Comparison of ENCODE assay signal across 12 mouse cellular contexts in genomic region chr12:56533501-56534310, GRCm38 (mm10). TPM values are rescaled to one million over a fixed set of nuclear protein-coding genes. Genes with fewer than 3 reads are reported as not detected.
DNase-seq lines count a peak whose midpoint lies in the region; ATAC-seq and TF ChIP-seq lines count a peak whose summit lies in the region.
"Had no signal": no experiment of that assay in that cellular context is flagged by ENCODE, and none has a peak within 500 bp of the region (broad histone marks: within the 10 kb centered on the region; RNA-seq: fewer than 3 reads in every experiment).

No protein-coding gene starts in this region.

- no peak for DNase-seq in heart, adult 18-20 months
- DNase-seq in neural tube, embryonic 10.5 days (ENCODE audit: extremely low spot score, low spot score): no peak
- DNase-seq in limb, embryonic 11.5 days (ENCODE audit: low spot score): peak; percentile 72
- no peak for DNase-seq in adrenal gland, adult 18-20 months (ENCODE audit: low spot score in 2 of 2)
- no peak for DNase-seq in layer of hippocampus, adult 2 months (ENCODE audit: low spot score in 2 of 2)
- DNase-seq: cerebellum, adult 8-10 months; gastrocnemius, adult 2 months had no signal

- 2% methylated on average over 54 of the region's 54 CpGs for WGBS in heart, embryonic 11.5 days (ENCODE audit: insufficient replicate concordance)
- 1% methylated on average over 54 of the region's 54 CpGs for WGBS in neural tube, embryonic 12.5 days
- 1% methylated on average over 54 of the region's 54 CpGs for WGBS in limb, embryonic 11.5 days
- WGBS in stomach, embryonic 16.5 days: 1% methylated on average over 53 of the region's 54 CpGs

- peaks cover 90% of the 10 kb centered on the region for H3K27me3 ChIP-seq in heart, embryonic 11.5 days (ENCODE audit: control insufficient read depth, insufficient read depth, low read length)
- H3K27me3 ChIP-seq in neural tube, embryonic 12.5 days (replicated peaks): peaks cover 97% of the 10 kb centered on the region
- peaks cover 94% of the 10 kb centered on the region for H3K27me3 ChIP-seq in limb, embryonic 11.5 days (ENCODE audit: control insufficient read depth, insufficient read depth, low read length)
- peaks cover 87% of the 10 kb centered on the region for H3K27me3 ChIP-seq in stomach, embryonic 16.5 days (ENCODE audit: control insufficient read depth, insufficient read depth, low read length)

- peak overlapping the region; percentile 43 for H3K4me3 ChIP-seq in heart, embryonic 11.5 days (ENCODE audit: low read depth, low read length)
- no peak overlapping the region for H3K4me3 ChIP-seq in neural tube, embryonic 12.5 days
- H3K4me3 ChIP-seq in limb, embryonic 11.5 days (ENCODE audit: low read depth, low read length): no peak overlapping the region
- H3K4me3 ChIP-seq in stomach, embryonic 16.5 days (replicated peaks; ENCODE audit: low read length): peak overlapping the region; percentile 26; the same call in 1 of the 2 replicates
- no peak overlapping the region for H3K4me3 ChIP-seq in layer of hippocampus, adult 2 months

- no peaks in the 10 kb centered on the region for H3K36me3 ChIP-seq in heart, embryonic 11.5 days (ENCODE audit: control insufficient read depth, insufficient read depth, low read length)
- no peaks in the 10 kb centered on the region for H3K36me3 ChIP-seq in neural tube, embryonic 12.5 days
- H3K36me3 ChIP-seq in limb, embryonic 11.5 days (ENCODE audit: control insufficient read depth, insufficient read depth, low read length): no peaks in the 10 kb centered on the region
- no peaks in the 10 kb centered on the region for H3K36me3 ChIP-seq in stomach, embryonic 16.5 days (ENCODE audit: control insufficient read depth, insufficient read depth, low read length)

- ATAC-seq in heart, embryonic 11.5 days (replicated peaks; ENCODE audit: insufficient number of reproducible peaks, low FRiP score, low TSS enrichment): no peak; the same call in 1 of the 2 replicates
- no peak for ATAC-seq in neural tube, embryonic 12.5 days (ENCODE audit: low FRiP score, low read depth)
- no peak for ATAC-seq in limb, embryonic 11.5 days (ENCODE audit: insufficient number of reproducible peaks, low FRiP score, low TSS enrichment, low read depth)
- ATAC-seq in stomach, embryonic 16.5 days (ENCODE audit: insufficient read depth, low FRiP score): no peak

- peak overlapping the region; percentile 52 for H3K4me2 ChIP-seq in heart, embryonic 11.5 days
- peak overlapping the region; percentile 37; the same call in 1 of the 2 replicates for H3K4me2 ChIP-seq in neural tube, embryonic 12.5 days (replicated peaks)
- no peak overlapping the region for H3K4me2 ChIP-seq in limb, embryonic 11.5 days (ENCODE audit: low read depth, severe bottlenecking)
- H3K4me2 ChIP-seq in stomach, embryonic 16.5 days (ENCODE audit: low read depth, low read length): no peak overlapping the region

- H3K9ac ChIP-seq in heart, embryonic 11.5 days (ENCODE audit: low read depth, low read length): no peak overlapping the region
- no peak overlapping the region for H3K9ac ChIP-seq in neural tube, embryonic 12.5 days
- no peak overlapping the region for H3K9ac ChIP-seq in limb, embryonic 11.5 days (ENCODE audit: low read length)
- no peak overlapping the region for H3K9ac ChIP-seq in stomach, embryonic 16.5 days (ENCODE audit: low read length)
- H3K9ac ChIP-seq: liver, embryonic 14.5 days had no signal

- H3K9me3 ChIP-seq in heart, embryonic 11.5 days (replicated peaks; ENCODE audit: control insufficient read depth, low read length): no peaks in the 10 kb centered on the region
- H3K9me3 ChIP-seq in neural tube, embryonic 12.5 days: no peaks in the 10 kb centered on the region
- no peaks in the 10 kb centered on the region for H3K9me3 ChIP-seq in limb, embryonic 11.5 days (ENCODE audit: control insufficient read depth, low read length)
- H3K9me3 ChIP-seq in stomach, embryonic 16.5 days (replicated peaks; ENCODE audit: control insufficient read depth, low read length): no peaks in the 10 kb centered on the region

- no peak overlapping the region for H3K27ac ChIP-seq in heart, embryonic 11.5 days (ENCODE audit: low read depth, low read length)
- H3K27ac ChIP-seq in neural tube, embryonic 12.5 days: no peak overlapping the region
- H3K27ac ChIP-seq in limb, embryonic 11.5 days (replicated peaks; ENCODE audit: low read depth, low read length): no peak overlapping the region
- H3K27ac ChIP-seq in stomach, embryonic 16.5 days (ENCODE audit: low read length): no peak overlapping the region
- no peak overlapping the region for H3K27ac ChIP-seq in layer of hippocampus, adult 2 months
- H3K27ac ChIP-seq: gastrocnemius, adult 2 months; liver, embryonic 14.5 days had no signal

- no peak for TF ChIP-seq CTCF in layer of hippocampus, adult 2 months (conservative IDR thresholded peaks at IDR 0.05)

- peaks cover 11% of the 10 kb centered on the region; the same call in 1 of the 2 replicates for H3K4me1 ChIP-seq in heart, embryonic 11.5 days (ENCODE audit: control insufficient read depth, insufficient read depth, low read length)
- H3K4me1 ChIP-seq in neural tube, embryonic 12.5 days: peaks cover 12% of the 10 kb centered on the region
- H3K4me1 ChIP-seq in limb, embryonic 11.5 days (ENCODE audit: control insufficient read depth, insufficient read depth, low read length): peaks cover 8% of the 10 kb centered on the region; the same call in 1 of the 2 replicates
- H3K4me1 ChIP-seq in stomach, embryonic 16.5 days (ENCODE audit: control insufficient read depth, insufficient read depth, low read length): 0 out of 2 replicates have a peak, but pooled peaks cover 7% of the 10 kb centered on the region

RNA-seq across cellular contexts. Expression of gene Nkx2-1, which starts 3.0 kb away (rescaled TPM):
- polyA plus RNA-seq in heart, embryonic 11.5 days (2014; fragmentation: Nextera tagmentation; extraction: Ambion mirVana): 0.25 and 1.6 TPM in 2 replicates
- total RNA-seq in heart, adult 18-20 months (2021): under 1 TPM in 1 of 2 experiments, not detected in 1; 0.26 TPM
- not detected in 2 replicates for polyA plus RNA-seq in neural tube, embryonic 12.5 days (2016; fragmentation: Nextera tagmentation; extraction: Ambion mirVana)
- polyA plus RNA-seq in limb, embryonic 11.5 days (2014; fragmentation: Nextera tagmentation; extraction: Ambion mirVana): not detected in 2 replicates
- polyA plus RNA-seq in stomach, embryonic 16.5 days (2015; fragmentation: Nextera tagmentation; extraction: Ambion mirVana): not detected in 2 replicates
- not detected for total RNA-seq in adrenal gland, adult 18-20 months (2021)
- under 1 TPM; 0.52 to 0.54 TPM for total RNA-seq in layer of hippocampus, adult 2 months (2021)
- total RNA-seq: gastrocnemius, adult 2 months; neutrophil, adult 5-6 weeks had no signal
- polyA plus RNA-seq: liver, embryonic 14.5 days had no signal

Comparison
In these comparisons a context has a peak if more than half of its experiments do, and no peak if none do; other contexts are left out.
1. H3K4me2 ChIP-seq: peak in heart, embryonic 11.5 days (single experiment) and neural tube, embryonic 12.5 days (single experiment); none in limb, embryonic 11.5 days (single experiment) and stomach, embryonic 16.5 days (single experiment).
2. H3K4me3 ChIP-seq: peak in heart, embryonic 11.5 days (single experiment) and stomach, embryonic 16.5 days (single experiment); none in neural tube, embryonic 12.5 days (single experiment), limb, embryonic 11.5 days (single experiment) and layer of hippocampus, adult 2 months (single experiment).